Mouse (Mus musculus) C2C12 (cell line): ENCODE data around the gene Phf5a.
A peak's percentile ranks its signal among the peaks of the same experiment; 100 is the strongest.

Source experiments
- CTCF ChIP-seq: IDR thresholded peaks from one replicate; pipeline ENCODE4 v1.5.1; 2011; ENCODE audit not compliant: control insufficient read depth, insufficient read depth, insufficient read length
- FOSL1 ChIP-seq: IDR thresholded peaks from one replicate; pipeline ENCODE4 v1.8.0; 2011; ENCODE audit warnings: mild to moderate bottlenecking, low read length; ENCODE audit not compliant: poor library complexity, insufficient read depth, severe bottlenecking
- MAX ChIP-seq: IDR thresholded peaks from one replicate; pipeline ENCODE4 v1.6.1; 2011; ENCODE audit warnings: mild to moderate bottlenecking, control low read depth
- MYOG ChIP-seq: IDR thresholded peaks from one replicate; pipeline ENCODE4 v1.6.1; 2011; ENCODE audit not compliant: control insufficient read depth, insufficient read length; ENCODE audit errors: extremely low read depth
- USF1 ChIP-seq: IDR thresholded peaks from one replicate; pipeline ENCODE4 v1.6.1; 2011; ENCODE audit warnings: low read depth, mild to moderate bottlenecking, control low read depth, moderate library complexity

DNA sequence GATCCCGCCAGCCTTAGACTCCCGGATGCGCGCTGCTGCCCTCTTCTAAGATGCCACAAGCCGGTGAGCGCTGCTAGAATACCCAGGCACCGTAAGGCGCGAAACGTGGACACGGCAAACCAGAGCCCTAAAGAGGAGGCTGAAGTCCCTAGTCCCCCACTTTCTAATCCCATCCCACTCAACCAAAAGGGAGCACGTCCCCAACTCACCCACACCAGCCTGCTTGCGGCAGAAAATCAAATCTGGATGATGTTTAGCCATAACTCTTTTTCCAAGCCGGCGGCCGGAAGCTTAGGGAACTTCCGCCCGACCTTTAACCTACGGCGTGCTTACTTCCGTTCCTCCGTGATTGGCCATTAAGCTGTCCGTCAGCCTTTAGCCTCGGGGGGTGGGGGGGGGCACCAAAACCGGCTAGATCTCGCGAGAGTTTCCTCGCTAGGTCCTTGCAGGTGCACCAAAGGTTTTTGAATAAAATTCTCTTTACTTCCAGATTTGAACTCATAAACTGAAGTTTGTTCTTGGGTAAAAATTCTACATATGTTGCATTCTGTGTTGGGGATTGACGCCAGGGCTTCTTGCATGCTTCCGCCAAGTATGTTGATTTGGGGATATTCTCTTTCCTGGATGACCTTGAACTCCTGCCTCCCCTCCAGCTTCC lies at the start of gene Phf5a:
- no peak for TF ChIP-seq FOSL1
- peak; percentile 21 for TF ChIP-seq USF1
- peak; percentile 38 for TF ChIP-seq MAX
- TF ChIP-seq CTCF: no peak
- TF ChIP-seq MYOG: no peak
